Mouse (Mus musculus): Measurements from ENCODE around the gene Lpin3.

DNA sequence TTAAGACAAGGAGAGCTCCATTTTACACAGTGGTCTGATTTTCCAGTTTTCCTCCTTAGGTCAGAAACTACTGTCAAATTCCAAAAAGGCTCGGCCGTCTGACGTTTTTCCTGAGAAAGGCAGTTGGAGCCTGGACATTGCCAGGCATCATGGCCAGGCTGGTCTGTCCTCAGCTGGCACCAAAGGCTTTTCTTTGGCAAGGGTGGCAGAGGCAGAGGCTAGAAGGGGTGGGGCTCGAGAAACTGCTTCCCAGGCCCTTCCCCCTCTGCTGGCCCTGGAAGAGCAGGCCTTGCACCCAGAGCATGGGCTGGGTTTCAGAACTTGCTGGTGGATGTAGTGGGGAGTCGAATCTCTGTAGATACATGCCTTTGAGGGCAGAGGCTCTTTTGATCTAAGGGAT is 2.0 kb downstream of the Lpin3 start:
- no peak for TF ChIP-seq CTCF (IDR thresholded peaks at IDR 0.05; ENCODE audit: control insufficient read depth, insufficient read depth, low read length)
- no peak for TF ChIP-seq POLR2A (IDR thresholded peaks at IDR 0.05; ENCODE audit: borderline replicate concordance, control insufficient read depth, low read depth, low read length)
